Mouse (Mus musculus) megakaryocyte progenitor cell, adult 5-6 weeks (primary cell): ENCODE data around the gene Tuba1b. TPM values are rescaled to one million over a fixed set of nuclear protein-coding genes. Genes with fewer than 3 reads are reported as not detected.
"Not testable (repeated sequence)": the region's sequence is repeated elsewhere in the genome, so short reads cannot be mapped to it uniquely, and the experiment has no call there.

Source experiments
- ATAC-seq: replicated peaks from 2 replicates; pipeline ENCODE4 v1.8.0; 2016; ENCODE audit warnings: mild to moderate bottlenecking, moderate TSS enrichment, inconsistent platforms; ENCODE audit not compliant: poor library complexity
- total RNA-seq, 2 experiments: library from RNA; stranded (forward) in 1 of 2; stranded (reverse) in 1 of 2; fragments of 157-497, 149-512 nt in 1 of 2; fragments of 200-1000 nt in 1 of 2; gene quantifications; 2 replicates each; pipeline versions ENCODE4 v1.2.3 to v1.2.4; 2015 to 2017

The Tuba1b gene
- total RNA-seq, 2 experiments from 2014 or later: 827 to 2,962 TPM

DNA sequence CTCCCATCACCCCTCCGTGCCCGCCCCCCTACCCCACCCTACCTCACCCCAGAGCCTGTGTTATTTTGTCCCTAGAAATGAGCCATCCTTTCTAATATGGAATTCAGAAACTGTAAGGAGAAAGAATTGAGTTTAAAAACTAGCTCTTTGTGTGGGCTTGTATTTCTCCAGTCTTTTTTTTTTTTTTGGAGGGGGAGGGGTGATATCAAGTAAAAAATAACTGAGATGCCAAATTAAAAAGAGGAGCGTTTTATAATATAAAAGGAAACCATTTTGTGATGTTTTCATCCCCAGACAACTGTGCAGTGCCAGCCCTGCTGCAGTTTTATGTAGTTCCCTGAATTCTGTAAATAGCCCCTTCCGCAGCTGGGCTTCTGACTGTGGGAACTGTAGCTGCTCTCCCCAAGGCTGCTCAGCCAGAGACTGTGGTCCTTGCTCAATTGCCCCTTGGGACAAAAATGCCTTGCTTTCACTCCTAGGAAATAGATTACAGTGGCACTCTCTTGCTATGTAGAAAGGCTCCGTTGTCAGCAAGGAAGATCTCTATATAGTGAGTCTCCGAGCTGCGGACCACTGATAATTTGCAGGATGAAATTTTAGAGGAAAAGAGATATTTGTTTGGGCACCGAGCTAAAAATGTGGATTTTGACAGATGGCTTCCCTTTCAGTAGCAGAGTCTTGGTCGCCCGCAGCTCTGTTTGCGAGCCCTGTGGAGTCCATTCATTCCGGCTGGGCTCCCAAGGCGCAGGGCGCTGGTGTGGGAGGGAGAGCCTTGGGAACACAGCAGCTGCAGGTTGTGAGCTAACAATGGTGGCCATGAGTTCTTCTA, 20.3 kb upstream of the Tuba1b start:
- no peak for ATAC-seq

DNA sequence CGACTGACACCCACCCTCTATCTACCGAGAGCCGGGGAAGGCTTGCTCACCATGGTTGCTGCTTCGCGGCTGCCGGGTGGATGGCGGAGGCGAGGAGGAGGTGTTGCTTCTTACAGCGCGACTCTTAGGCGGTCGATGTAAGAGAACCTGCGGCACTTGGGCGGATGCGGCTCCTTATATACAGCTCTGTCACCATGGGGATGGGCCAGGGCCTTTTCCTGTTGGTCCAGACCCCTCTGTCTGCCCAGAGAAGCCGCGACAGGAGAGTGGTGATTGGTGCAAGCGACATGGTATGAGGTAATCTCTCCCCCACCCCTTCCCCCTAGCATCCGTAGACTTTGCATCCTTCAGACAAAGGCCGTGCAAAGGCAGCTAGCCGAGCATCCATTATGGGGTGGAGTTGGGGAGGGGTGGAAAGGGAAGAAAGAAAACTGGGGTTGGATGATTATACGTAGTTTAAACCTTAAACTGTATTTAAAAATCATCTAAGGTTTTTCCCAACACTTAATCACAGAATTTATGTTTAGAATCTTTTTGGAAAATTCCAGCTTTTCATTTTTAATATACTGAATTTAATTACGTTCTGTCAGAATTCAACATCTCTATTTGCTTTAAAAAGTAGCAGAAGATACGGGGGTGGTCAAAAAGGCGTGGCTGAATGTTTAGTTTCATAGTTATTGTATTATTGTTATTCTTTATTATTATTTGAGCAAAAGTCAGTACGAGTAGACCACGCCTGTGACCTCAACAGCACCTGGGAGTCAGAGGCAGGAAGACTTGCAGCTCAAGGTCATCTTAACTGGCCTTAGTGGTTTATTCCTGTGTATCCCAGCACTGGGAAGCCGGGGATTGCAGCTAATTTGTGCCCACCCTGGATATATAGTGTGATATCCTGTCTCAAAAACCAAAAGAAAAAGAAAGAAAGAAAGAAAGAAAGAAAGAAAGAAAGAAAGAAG, 19.3 kb upstream of the Tuba1b start, which contains the start of the genes Gm49450 and Tuba1a:
Gene Gm49450 (minus strand): TSS at position 151 of the 956 bp plus-strand sequence.
Gene Tuba1a (minus strand): TSS at position 303 of the 956 bp plus-strand sequence.
- ATAC-seq: peak; percentile 87

DNA sequence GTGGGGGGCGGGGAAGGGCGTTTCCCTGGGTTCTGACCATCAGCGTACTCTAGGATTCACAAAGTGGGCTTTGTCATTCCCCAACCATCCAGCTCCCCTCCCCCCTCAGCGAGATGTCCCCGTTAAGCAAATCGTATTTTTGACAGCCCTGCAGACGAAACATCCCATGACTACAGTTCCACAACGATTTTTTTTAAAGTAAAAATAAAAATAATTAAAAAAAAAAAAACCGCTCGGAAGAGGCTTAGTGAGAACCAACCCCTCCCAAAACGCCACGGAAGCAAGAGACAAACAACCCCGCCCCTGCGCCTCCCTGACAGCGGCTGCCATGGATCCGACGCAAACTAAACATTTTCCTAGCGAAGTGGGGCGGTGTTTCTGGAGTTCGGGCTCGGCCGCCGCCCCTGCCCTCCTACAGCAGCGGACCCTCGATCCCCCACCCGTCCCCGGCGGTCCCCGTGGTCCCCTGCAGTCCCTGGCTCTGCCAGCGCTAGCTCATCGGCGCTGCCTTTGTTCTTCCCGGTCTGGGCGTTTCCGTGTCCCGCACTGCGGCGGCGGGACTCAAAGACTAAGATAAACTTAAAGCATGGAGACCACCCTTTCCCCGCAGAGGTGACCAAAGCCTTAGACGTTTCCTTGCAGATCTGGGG, 18.5 kb upstream of the Tuba1b start:
- peak; percentile 78 for ATAC-seq

DNA sequence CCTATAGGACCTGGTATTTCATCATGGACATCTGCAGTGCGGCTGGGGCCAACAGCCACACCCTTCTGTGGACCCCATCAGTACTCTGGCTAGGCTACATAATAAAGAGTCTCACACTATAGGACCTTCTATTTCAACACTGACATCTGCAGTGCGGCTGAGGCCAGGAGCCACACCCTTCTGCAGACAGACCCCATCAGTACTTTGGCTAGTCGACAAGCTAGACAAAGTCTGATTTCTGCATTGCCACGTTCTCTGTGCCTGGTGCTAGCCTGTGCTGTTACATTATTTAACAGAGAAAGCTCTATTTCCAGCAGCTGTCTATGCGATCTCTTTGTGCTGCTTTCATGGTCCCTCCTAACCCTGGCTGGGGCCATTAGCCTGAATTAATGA, 17.7 kb upstream of the Tuba1b start:
- ATAC-seq: no peak

DNA sequence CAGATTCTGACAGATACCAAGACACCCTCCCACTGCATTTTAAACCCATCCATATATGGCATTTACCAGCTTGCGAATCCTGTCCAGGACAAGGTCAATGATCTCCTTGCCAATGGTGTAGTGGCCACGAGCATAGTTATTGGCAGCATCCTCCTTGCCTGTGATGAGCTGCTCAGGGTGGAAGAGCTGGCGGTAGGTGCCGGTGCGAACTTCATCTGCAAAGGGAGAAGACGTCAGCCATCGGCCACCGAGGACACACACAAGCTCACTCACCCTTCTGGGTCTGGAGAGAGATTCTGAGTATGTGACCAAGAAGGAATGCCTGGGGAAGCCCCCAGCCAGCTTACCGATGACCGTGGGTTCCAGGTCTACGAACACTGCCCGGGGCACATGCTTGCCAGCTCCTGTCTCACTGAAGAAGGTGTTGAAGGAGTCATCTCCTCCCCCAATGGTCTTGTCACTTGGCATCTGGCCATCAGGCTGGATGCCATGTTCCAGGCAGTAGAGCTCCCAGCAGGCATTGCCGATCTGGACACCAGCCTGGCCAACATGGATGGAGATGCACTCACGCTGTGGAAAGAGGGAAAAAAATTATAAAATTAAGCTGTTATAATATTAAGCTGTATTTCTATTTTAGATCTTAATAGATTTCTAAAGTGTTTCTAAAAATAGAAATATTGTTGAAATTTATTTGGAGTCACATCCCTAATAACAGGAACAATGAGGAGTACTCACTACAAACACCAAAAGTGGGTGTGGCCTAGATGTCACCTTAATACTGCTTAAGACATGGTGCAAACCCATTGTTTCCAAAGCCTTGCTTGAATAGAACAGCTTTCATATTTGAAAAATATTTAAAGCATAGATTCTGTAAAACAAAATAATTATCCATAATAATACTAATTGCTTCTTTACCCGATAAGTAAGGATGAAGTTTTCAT, 17.0 kb upstream of the Tuba1b start:
- ATAC-seq: not testable (repeated sequence)

DNA sequence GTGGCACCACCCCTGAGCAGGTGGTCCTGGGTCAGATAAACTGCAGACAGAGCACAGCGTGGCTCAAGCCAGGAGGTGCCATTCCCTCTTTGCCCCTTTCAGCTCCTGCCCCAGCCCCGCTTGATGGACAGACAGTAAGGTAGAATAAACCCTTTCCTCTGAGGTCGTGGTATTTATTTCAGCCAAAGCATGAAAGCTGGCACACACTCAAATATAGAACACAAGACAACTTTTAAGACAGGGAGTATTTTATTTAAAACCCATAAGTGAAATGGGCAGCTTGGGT, 15.2 kb upstream of the Tuba1b start:
- ATAC-seq: no peak

DNA sequence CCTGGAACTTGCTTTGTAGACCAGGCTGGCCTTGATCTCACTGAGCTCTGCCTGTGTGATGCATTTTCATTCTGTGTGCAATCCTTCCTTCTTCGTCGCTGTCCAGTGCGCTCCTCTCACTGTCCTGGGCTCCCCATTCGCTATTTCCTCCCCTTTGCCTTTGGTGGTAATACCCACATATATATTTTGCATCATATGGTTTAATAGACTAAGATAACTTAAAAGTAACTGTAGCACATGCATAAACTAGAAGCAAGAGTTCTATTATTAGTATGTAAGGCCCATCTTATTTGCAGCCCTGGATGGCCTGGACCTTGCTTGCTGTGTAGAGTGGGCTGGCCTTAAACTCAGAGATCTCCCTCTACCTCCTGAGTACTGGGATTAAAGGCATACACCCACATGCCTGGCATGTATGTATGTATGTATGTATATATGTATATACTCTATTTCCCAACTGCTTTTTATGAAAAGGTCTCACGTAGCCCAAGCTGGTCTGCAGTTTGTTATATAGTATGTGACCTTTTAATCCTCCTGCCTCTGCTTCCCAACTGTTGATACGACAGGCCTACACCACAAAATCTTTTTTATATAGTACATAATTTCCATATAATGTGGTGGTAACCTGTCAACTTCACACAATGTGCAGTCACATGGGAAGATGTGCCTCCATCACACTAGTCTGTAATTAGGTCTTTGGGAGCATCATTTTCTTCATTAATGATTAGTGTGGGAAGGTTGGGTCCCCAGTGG, 14.7 kb upstream of the Tuba1b start:
- no peak for ATAC-seq

DNA sequence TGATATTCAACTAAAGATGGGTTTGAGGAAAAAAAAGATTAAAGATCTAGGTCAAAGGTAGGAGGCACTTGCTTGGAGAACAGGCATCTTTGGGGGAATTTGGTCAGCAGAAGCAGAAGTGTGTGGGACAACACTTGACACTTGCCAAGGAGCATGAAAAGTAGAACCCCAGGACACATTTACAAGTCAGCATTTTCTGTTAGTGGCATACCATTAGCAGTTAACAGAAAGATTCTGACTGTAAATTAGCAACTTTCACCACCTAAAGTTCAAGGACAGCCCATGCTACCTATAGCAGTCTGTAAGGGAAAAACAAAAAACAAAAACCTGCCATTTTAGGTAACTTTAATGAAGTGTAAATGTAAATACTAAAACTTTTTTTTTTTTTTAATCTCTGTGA, 14.0 kb upstream of the Tuba1b start:
- ATAC-seq: no peak

DNA sequence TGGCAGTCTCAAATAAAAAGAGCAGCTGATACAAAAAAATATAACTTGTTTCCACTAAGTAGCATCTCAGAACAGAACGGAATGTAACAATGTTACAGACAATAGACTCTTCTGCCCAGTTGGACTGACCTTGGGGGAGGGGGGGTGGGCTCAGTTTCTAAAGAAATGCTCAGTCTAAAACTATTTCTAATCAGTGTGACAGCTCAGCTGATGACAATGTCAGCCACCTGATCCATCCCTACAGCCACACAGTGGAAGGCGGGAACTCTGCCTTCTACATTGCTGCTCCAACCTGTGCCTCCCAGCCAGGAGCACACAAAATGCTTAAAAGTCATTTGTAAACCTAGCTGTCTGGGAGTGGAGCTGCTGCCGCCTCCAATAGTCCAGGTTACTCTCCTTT, 13.5 kb upstream of the Tuba1b start:
- ATAC-seq: no peak

DNA sequence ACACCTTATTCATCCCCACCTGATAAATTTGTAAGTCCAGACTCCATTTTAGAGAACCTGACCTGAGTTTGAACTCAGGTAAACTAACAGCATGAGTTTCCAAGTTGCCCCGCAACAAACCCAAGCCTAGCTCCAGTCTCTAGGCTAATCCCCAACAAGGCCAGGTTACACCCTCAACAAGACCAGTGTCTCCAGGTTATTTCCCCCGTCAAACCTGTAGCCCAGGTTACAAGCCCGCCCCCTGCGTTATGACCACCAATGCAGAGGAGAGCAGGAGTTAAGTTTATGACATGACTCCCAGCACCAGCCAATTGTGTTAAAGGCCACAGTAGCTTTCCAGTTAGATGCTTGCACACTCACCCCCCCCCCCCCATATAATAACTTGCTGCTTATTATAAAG, 8.8 kb upstream of the Tuba1b start:
- ATAC-seq: no peak

DNA sequence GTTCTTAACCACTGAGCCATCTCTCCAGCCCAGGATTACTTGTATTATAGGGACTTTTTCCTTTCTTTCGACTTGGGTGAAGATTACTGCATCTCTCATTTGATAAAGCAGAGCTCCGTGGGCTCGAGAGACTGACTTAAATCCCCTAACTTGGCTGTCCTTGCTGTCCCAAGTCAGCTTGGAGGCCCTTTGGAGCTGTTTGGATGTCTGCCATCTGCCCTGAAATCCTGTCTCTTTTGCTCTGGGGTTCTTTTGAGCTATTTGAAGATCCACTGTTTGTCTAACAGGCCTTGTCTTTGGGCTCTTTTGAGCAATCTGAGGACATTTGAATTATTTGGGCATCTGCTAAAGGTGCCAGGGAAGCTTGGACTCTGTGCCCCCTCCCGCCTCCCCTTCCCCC, 7.7 kb upstream of the Tuba1b start:
- no peak for ATAC-seq

DNA sequence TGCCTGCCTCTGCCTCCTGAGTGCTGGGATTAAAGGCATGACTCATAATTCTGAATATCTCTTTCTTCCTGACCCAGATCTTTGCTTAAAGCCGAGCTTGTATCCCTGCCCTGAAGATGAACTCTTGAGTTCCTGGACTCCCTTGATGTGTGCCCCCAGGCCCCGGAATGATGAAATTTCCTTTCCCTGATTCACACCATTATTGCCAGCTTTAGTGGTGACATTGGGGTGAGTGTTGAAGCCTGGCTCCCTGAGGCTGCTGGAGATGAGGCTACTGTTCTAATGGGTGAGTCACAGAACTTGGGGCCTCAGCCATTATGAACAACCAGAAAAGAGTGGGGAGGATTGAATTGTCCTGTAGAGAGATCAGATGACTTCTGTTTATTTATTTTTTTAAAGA, 7.2 kb upstream of the Tuba1b start:
- no peak for ATAC-seq

DNA sequence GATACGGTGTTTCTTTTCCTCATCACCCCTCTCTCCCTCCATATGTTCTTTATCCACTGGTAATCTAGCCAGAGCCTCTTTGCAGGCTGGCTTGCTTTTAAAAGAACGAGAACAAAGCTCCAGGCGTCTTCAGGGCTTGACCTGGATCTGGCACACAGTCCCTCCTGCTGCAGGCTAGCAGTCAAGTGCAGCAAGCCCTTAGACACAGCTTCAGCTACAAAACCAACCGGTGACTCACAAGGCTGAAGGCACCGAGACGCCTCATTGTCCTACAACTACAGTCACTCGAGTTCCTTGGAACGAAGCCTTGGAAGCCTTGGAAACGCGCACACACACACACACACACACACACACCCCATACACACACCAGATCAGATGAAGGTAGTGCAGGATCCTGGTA, 6.5 kb upstream of the Tuba1b start:
- no peak for ATAC-seq

DNA sequence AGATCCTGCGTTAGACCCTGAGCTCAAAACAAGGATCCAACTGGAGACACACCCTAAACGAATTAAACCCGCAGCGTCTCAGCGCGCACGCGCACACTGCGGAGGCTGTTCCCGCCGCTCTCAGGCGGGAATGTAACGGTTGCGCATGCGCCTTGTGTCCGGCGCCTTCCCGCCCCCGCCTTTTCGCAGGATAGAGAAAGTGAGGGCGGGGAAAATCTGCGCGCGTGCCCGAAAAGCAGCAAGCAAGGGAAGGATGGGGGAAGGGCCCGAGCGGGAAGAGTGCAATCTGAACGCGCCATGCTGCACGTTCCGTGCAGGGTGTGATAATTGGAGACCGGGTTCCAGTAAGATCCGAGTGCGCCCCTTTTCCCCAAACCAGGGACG, 540 bp downstream of the Tuba1b start:
- ATAC-seq: peak; percentile 63

DNA sequence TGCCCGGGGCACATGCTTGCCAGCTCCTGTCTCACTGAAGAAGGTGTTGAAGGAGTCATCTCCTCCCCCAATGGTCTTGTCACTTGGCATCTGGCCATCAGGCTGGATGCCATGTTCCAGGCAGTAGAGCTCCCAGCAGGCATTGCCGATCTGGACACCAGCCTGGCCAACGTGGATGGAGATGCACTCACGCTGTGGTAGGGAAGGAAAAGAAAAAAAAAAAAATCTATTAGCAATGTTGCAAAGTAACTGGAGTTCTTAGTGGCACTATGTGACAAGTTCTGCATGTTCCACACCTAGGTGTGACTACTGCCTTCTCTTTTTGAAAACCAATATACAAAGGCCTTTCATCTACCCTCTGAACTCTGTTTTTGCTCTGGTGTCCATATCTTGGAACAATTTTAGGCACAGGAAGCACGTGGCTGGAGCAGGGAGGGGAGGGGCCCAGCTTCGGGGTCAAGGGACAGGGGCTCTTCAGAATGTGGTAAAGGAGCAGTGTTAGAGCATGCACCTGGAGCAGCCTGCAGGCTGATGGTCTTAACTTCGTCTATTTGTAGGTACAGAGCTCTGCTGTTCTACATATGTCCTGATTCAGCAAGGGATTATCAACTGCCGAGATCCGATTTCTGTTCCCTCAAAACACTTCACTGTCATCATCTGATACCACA, 1.2 kb downstream of the Tuba1b start:
- ATAC-seq: not testable (repeated sequence)

DNA sequence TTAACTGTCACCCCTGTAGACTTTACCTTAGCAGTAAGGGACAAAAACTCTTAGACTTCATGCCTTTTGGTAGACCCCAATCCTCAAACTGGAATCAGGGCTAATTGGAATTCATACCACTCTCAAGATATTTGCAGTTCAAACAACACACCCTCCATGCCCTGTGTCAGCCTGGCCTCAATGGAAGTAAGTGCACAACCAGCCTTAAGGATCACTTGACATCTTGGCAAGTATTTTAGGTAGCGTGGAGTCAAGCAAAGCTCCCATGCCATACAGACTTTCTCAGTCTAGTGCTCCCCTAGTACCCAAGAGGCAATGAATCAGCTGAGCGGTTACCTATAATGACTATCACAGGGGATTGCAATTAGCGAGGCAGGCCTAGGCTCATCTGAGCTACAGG, 3.4 kb downstream of the Tuba1b start:
- no peak for ATAC-seq

DNA sequence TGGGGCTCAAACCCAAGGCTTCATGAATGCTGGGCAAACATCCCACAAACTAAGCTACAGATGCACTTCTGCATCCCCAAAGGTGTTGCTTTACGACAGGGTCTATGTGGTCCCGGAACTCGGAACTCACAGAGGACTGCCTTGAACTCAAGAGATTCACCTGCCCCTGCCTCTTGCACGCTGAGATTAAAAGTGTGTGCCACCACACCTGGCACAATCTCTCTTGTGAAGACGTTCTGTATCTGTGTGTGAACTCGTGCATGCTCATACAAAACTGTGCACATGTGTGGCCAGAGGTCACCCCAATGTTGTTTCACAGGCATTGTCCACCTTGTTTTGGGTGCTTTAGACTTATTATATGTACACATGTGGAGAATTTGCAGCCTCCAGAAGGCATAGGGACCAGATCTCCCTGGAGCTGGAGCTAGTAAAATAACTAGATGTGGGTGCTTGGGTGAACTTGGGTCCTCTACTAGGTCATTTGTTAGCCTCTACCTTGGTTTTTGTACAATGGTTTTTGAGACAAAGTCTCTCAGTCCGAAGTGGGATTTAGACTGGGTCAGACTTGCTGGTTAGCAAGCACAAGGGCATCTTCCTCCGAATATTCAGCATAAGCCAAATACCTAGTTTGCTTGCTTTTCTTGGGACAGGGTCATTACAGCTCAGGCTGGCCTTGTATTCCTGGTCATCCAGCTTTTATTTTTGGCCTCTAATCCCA, 4.2 kb downstream of the Tuba1b start:
- ATAC-seq: no peak

DNA sequence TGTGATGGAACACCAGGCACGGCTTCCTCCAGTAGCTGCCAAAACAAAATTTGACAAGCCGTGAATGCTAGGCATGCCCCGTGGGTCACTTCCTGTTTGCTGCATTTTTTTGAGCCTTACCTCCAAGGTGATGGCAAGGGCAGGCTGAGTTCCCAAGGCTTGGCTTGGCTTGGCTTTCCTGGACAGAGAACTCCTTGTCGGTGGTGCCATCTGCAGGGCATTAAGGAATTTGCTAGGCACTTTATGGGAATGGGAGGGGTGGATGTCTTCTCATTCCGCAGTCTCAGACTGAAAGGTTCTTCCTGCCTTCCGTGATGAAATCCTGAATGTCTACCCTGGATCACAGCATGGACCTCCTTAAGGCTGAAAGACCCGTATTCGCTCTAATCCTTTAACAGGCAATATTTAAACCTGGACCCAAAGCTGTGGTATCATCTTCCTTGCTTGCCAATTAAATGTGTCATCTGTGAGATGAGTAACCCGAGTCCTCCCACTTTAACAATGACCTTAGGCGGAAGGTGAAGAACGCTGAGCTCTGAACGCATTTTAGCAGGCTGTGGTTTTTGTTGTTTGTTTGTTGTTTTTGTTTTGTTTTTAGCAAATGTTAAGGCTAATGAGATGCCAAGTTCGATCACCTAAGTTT, 5.6 kb downstream of the Tuba1b start:
- peak; percentile 71 for ATAC-seq
